Mouse (Mus musculus) B cell, adult (primary cell): Measurements from ENCODE around the gene Ipcef1. TPM values are rescaled to one million over a fixed set of nuclear protein-coding genes. Genes with fewer than 3 reads are reported as not detected.

Experiments
- total RNA-seq: library from RNA; stranded (reverse); gene quantifications from 4 replicates; pipeline ENCODE4 v1.2.4, GENCODE M21; 2023; ENCODE audit not compliant: inconsistent age

Ipcef1 gene
- total RNA-seq: 8.8 to 15.0 TPM (median 11.2 TPM) in 4 replicates

GRCm38 (mm10) chr10:7052315-7053017 lies at the start of gene Ipcef1:
Gene Ipcef1, minus strand, starts transcription at chr10:7052478.

Other genes starting within 250 kb of the Ipcef1 start
- 8.4 to 9.6 TPM (median 8.9 TPM) in 4 replicates for gene Cnksr3, start 159.8 kb upstream of the Ipcef1 start, total RNA-seq